Mouse (Mus musculus): ENCODE results near the gene Pak2. TPM values are rescaled to one million over a fixed set of nuclear protein-coding genes. Genes with fewer than 3 reads are reported as not detected.

Gene Pak2
- polyA plus RNA-seq (2014; fragmentation: Illumina TruSeq; extraction: RNeasy Lipid Tissue Mini Kit (QIAGEN cat#74804); ENCODE audit: low read depth, low replicate concordance): 20.1 TPM

DNA sequence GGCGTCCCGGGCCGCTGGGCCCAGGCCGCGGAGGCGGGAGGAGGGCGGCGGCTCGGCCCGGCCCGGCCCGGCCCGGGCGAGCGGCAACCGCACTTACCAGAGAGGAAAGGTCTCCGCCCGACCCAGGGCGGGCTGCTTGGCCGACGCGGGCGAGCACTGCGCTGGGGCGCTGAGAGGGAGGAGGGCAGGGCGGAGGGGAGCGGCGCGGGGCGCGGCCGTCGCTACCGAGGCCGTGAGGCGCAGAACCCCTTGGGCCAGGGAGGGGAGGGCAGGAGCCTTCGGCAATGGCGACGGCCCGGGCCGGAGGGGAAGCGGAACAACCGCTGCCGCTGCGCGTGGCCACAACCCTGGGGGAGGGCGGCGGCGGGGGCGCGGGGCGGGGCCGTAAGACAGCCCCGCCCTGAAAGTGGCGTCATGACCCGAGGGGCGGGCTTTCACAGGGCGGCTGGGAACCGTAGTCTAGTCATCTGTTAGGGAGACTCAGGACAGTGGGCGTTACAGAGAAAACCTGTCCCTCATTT lies at the start of gene Pak2:
TSS of gene Pak2 (minus strand) at position 352 of the 521 bp plus-strand sequence.

GRCm38 (mm10) chr16:32099638-32100150 lies 20.6 kb upstream of the Pak2 start, which contains the start of the genes Pigx and Cep19:
Pigx (minus strand) TSS chr16:32099740.
Cep19 (plus strand) TSS chr16:32099800.

GRCm38 (mm10) chr16:32002509-32003477 lies 76.3 kb downstream of the Pak2 start, which contains the start of gene Senp5:
Senp5 (minus strand) TSS chr16:32003287.

Other genes starting within 250 kb of the Pak2 start
- gene Meltf, start 200.5 kb downstream of the Pak2 start, polyA plus RNA-seq (2014; fragmentation: Illumina TruSeq; extraction: RNeasy Lipid Tissue Mini Kit (QIAGEN cat#74804); ENCODE audit: low read depth, low replicate concordance): not detected
- gene Pigz, start 145.5 kb downstream of the Pak2 start, polyA plus RNA-seq (2014; fragmentation: Illumina TruSeq; extraction: RNeasy Lipid Tissue Mini Kit (QIAGEN cat#74804); ENCODE audit: low read depth, low replicate concordance): 0.65 TPM
- gene 0610012G03Rik, start 130.8 kb downstream of the Pak2 start, polyA plus RNA-seq (2014; fragmentation: Illumina TruSeq; extraction: RNeasy Lipid Tissue Mini Kit (QIAGEN cat#74804); ENCODE audit: low read depth, low replicate concordance): 59.3 TPM
- gene Ncbp2, start 130.8 kb downstream of the Pak2 start, polyA plus RNA-seq (2014; fragmentation: Illumina TruSeq; extraction: RNeasy Lipid Tissue Mini Kit (QIAGEN cat#74804); ENCODE audit: low read depth, low replicate concordance): 34.1 TPM
- 8.7 TPM for gene Senp5, start 76.1 kb downstream of the Pak2 start, polyA plus RNA-seq (2014; fragmentation: Illumina TruSeq; extraction: RNeasy Lipid Tissue Mini Kit (QIAGEN cat#74804); ENCODE audit: low read depth, low replicate concordance)
- 21.0 TPM for gene Pigx, start 20.4 kb upstream of the Pak2 start, polyA plus RNA-seq (2014; fragmentation: Illumina TruSeq; extraction: RNeasy Lipid Tissue Mini Kit (QIAGEN cat#74804); ENCODE audit: low read depth, low replicate concordance)
- gene Cep19, start 20.5 kb upstream of the Pak2 start, polyA plus RNA-seq (2014; fragmentation: Illumina TruSeq; extraction: RNeasy Lipid Tissue Mini Kit (QIAGEN cat#74804); ENCODE audit: low read depth, low replicate concordance): 14.8 TPM
- gene Nrros, start 86.3 kb upstream of the Pak2 start, polyA plus RNA-seq (2014; fragmentation: Illumina TruSeq; extraction: RNeasy Lipid Tissue Mini Kit (QIAGEN cat#74804); ENCODE audit: low read depth, low replicate concordance): 6.8 TPM
- not detected for gene Bex6, start 100.5 kb upstream of the Pak2 start, polyA plus RNA-seq (2014; fragmentation: Illumina TruSeq; extraction: RNeasy Lipid Tissue Mini Kit (QIAGEN cat#74804); ENCODE audit: low read depth, low replicate concordance)
- 11.7 TPM for gene Fbxo45, start 167.8 kb upstream of the Pak2 start, polyA plus RNA-seq (2014; fragmentation: Illumina TruSeq; extraction: RNeasy Lipid Tissue Mini Kit (QIAGEN cat#74804); ENCODE audit: low read depth, low replicate concordance)
- gene Wdr53, start 167.9 kb upstream of the Pak2 start, polyA plus RNA-seq (2014; fragmentation: Illumina TruSeq; extraction: RNeasy Lipid Tissue Mini Kit (QIAGEN cat#74804); ENCODE audit: low read depth, low replicate concordance): 12.2 TPM
- 26.7 TPM for gene Smco1, start 192.1 kb upstream of the Pak2 start, polyA plus RNA-seq (2014; fragmentation: Illumina TruSeq; extraction: RNeasy Lipid Tissue Mini Kit (QIAGEN cat#74804); ENCODE audit: low read depth, low replicate concordance)
- gene Rnf168, start 198.1 kb upstream of the Pak2 start, polyA plus RNA-seq (2014; fragmentation: Illumina TruSeq; extraction: RNeasy Lipid Tissue Mini Kit (QIAGEN cat#74804); ENCODE audit: low read depth, low replicate concordance): 11.6 TPM